Mouse (Mus musculus): ENCODE results near the gene Eef2.

- TF ChIP-seq CTCF (IDR thresholded peaks at IDR 0.05; ENCODE audit: extremely low read depth, insufficient read depth, low read length) (no peak), POLR2A (IDR thresholded peaks at IDR 0.05; ENCODE audit: extremely low read depth, insufficient read depth, low read length) (no peak)
Observed at GRCm38 (mm10) chr10:81168087-81168431, 8.4 kb upstream of the Eef2 start.
